Mouse (Mus musculus) heart, embryonic 13.5 days (tissue): ENCODE data around the gene Plscr3. TPM values are rescaled to one million over a fixed set of nuclear protein-coding genes. Genes with fewer than 3 reads are reported as not detected.

Experiments
- ATAC-seq: fragments of 200-750 bp; cut with Nextera tagmentation; 2 replicates; pipeline ENCODE4 v1.8.0; 2017; ENCODE audit warnings: moderate TSS enrichment; ENCODE audit not compliant: insufficient number of reproducible peaks, low FRiP score, low TSS enrichment; ENCODE audit errors: extremely low read depth
- H3K27ac ChIP-seq: fragments of 300-500 bp; sonication (generic); replicated peaks from 2 replicates; pipeline ENCODE4 v1.5.1; 2015; ENCODE audit warnings: moderate library complexity, mild to moderate bottlenecking, inconsistent platforms
- H3K27me3 ChIP-seq: fragments of 300-500 bp; sonication (generic); replicated peaks from 2 replicates; pipeline ENCODE4 v1.6.1; 2015; ENCODE audit warnings: mild to moderate bottlenecking, inconsistent platforms
- H3K36me3 ChIP-seq: fragments of 300-500 bp; sonication (generic); 2 replicates; pipeline ENCODE4 v1.6.1; 2015; ENCODE audit warnings: mild to moderate bottlenecking, inconsistent platforms
- H3K4me1 ChIP-seq: fragments of 300-500 bp; sonication (generic); 2 replicates; pipeline ENCODE4 v1.6.1; 2015; ENCODE audit warnings: inconsistent platforms
- H3K4me2 ChIP-seq: fragments of 300-500 bp; sonication (generic); 2 replicates; pipeline ENCODE4 v1.6.1; 2015; ENCODE audit warnings: inconsistent platforms, mild to moderate bottlenecking, moderate library complexity
- H3K4me3 ChIP-seq: fragments of 300-500 bp; sonication (generic); 2 replicates; pipeline ENCODE4 v1.5.1; 2015; ENCODE audit warnings: moderate library complexity, mild to moderate bottlenecking, inconsistent platforms
- H3K9ac ChIP-seq: fragments of 300-500 bp; sonication (generic); 2 replicates; pipeline ENCODE4 v1.6.1; 2015; ENCODE audit warnings: inconsistent platforms, mild to moderate bottlenecking, moderate library complexity
- H3K9me3 ChIP-seq: fragments of 300-500 bp; sonication (generic); 2 replicates; pipeline ENCODE4 v1.6.1; 2016; ENCODE audit warnings: inconsistent platforms
- WGBS: fragments of 180-500 bp; shearing (Covaris S2); methylation state at CpG from one replicate; pipeline ENCODE4 v1.1.7; 2015; ENCODE audit warnings: mixed read lengths; 5-methylcytosine and 5-hydroxymethylcytosine counted together
- polyA plus RNA-seq: library from polyadenylated mRNA; unstranded; fragments of >200 nt; fragmentation: Nextera tagmentation; extraction: Ambion mirVana; gene quantifications from 2 replicates; pipeline ENCODE4 v1.2.1, GENCODE M21; 2015

Plscr3 gene
- polyA plus RNA-seq, 1 experiment from 2014 or later: 76.2 TPM

DNA sequence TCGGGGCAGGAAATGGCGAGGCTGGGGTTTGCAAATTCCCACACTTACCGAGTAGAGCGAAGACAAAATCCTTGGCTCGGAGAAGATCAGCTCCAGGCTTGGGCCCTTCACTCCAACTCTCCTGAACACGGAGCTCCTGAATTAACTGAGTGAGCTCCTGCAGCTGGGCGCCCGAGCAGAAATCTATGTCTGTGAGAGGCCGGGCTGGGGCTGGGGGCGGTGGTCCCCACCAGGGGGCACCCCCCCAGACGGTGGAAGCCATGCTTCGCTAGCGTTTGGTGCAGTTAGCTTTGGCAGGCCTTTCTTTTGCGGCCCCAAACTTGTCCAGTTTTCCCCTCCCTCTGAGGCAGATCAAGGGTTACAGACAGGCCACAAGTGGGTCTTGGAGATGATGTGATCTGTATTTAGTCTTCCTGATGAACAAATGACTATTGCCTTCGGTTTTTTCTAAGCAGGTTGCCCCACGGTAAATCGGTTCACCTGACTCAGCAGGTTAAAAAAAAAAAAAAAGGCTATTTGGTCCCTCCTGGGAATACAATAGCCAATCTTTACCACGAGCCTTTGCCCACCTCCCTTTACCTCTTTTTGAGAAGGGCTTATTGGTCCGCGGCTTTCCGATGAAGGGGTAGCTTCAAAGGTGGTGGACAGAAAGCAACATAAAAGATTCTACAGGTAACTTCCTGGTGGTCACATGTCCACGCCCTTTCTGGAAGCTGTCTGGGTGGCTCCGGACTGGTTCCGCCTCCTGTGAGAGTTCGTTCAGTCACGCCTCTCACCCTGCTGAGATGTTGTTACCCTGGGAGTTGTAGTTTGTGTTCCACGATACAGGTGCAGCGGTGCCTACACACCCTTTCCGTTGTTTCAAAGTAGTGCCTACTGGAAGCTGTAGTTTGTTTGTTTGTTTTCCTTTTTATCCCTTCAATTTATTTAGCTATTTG lies 40.9 kb upstream of the Plscr3 start, which contains the start of gene Tmem102:
Gene Tmem102, minus strand, starts transcription at position 653 of the 938 bp plus-strand sequence.
- Histone ChIP-seq H3K27me3 (peaks cover 70% of the 10 kb centered on the region), H3K9me3 (peaks cover 5% of the 10 kb centered on the region; the same call in 1 of the 2 replicates), H3K36me3 (no peaks in the 10 kb centered on the region), H3K4me3 (peak within 1 kb of the TSS; percentile 67), H3K27ac (no peak within 1 kb of the TSS), H3K9ac (peak within 1 kb of the TSS; percentile 65), H3K4me1 (peaks cover 51% of the 10 kb centered on the region), H3K4me2 (peak within 1 kb of the TSS; percentile 82)
- ATAC-seq: no peak
- 11% methylated on average over 29 of the region's 29 CpGs for WGBS

DNA sequence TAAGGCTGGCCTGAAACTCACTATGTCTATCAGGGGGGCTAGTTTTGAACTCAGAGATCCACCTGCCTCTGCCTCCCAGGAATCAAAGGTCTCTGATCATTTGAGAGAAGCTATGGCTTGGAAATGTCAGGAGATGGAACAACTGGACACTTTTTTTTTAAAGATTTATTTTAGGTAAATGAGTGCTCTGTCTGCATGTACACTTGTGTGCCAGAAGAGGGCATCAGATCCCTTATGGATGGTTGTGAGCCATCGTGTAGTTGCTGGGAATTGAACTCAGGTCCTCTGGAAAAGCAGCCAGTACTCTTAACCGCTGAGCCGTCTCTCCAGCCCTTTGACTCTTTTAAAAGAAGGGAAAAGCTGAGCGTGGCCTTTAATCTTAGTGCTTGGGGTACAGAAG lies 39.8 kb upstream of the Plscr3 start:
- 72% methylated on average over 4 of the region's 4 CpGs for WGBS
- Histone ChIP-seq H3K4me2 (no peak overlapping the region), H3K36me3 (no peaks in the 10 kb centered on the region), H3K9ac (no peak overlapping the region), H3K4me3 (no peak overlapping the region), H3K27me3 (peaks cover 66% of the 10 kb centered on the region), H3K27ac (no peak overlapping the region), H3K9me3 (peaks cover 5% of the 10 kb centered on the region; the same call in 1 of the 2 replicates), H3K4me1 (peaks cover 40% of the 10 kb centered on the region)
- ATAC-seq: no peak

DNA sequence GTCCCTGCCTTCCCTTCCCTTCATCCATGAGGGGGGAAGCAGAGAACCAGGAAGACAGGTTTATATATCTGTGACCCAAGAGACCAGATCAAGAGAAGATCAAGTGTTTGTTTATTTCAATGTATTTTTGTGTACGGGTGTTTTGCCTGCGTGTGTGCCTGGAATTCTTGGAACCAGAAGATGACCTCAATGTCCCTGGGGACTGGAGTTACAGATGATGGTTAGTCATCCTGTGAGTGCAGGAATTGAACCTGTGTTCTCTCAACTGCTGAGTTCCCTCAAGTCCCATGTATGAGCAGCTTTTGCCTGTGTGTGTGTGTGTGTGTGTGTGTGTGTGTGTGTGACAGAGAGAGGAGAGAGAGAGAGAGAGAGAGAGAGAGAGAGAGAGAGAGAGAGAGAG lies 38.5 kb upstream of the Plscr3 start:
- WGBS: 71% methylated on average over 2 of the region's 2 CpGs
- H3K9ac ChIP-seq: no peak overlapping the region
- no peak overlapping the region for H3K27ac ChIP-seq
- ATAC-seq: no peak
- no peaks in the 10 kb centered on the region for H3K36me3 ChIP-seq
- H3K27me3 ChIP-seq: peaks cover 54% of the 10 kb centered on the region
- peaks cover 5% of the 10 kb centered on the region; the same call in 1 of the 2 replicates for H3K9me3 ChIP-seq
- H3K4me3 ChIP-seq: no peak overlapping the region
- H3K4me1 ChIP-seq: peaks cover 27% of the 10 kb centered on the region
- H3K4me2 ChIP-seq: no peak overlapping the region

DNA sequence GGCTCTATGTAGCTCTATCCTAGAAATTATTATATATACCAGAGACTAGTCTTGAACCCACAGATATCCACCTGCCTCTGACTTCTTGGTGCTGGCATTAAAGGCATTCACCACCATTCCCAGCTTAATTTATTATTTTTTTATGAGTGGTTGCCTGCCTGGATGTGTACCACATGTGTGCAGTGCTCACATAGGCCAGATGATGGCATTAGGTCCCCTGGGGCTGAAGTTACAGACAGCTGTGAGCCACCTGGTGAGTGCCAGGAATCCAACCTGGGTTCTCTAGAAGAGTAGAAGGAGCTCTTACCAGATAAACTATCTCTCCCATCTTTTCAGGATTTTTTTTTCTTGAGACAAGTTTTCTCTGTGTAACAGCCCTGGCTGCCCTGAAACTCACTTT lies 35.9 kb upstream of the Plscr3 start:
- H3K36me3 ChIP-seq: no peaks in the 10 kb centered on the region
- peaks cover 2% of the 10 kb centered on the region; the same call in 1 of the 2 replicates for H3K4me1 ChIP-seq
- no peak for ATAC-seq
- H3K4me3 ChIP-seq: no peak overlapping the region
- H3K27ac ChIP-seq: no peak overlapping the region
- no peak overlapping the region for H3K9ac ChIP-seq
- H3K9me3 ChIP-seq: peaks cover 5% of the 10 kb centered on the region; the same call in 1 of the 2 replicates
- H3K4me2 ChIP-seq: no peak overlapping the region
- peaks cover 31% of the 10 kb centered on the region for H3K27me3 ChIP-seq

DNA sequence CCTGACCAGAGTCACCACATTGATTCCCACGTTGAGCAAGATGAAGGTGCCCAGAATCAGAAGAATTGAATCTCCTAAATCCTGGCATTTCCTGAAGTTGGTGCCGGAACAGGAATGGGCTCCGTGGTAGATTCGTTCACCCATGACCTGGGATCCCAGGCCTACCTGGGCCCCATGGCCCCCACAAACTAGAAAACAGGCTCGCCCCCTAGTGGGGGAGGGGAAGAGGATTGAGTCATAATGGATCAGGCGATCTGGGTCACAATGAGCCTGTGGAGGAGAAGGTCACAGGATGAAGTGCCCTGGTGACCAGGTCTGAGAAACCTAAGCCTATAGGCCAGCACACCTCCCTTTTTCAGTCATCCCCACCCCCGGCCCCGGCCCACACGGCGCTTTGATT lies 31.0 kb upstream of the Plscr3 start, which contains the start of gene Gm39566:
Gene Gm39566, minus strand, starts transcription at position 144 of the 400 bp plus-strand sequence.
- Histone ChIP-seq H3K27me3 (peaks cover 5% of the 10 kb centered on the region; the same call in 1 of the 2 replicates), H3K9me3 (0 out of 2 replicates have a peak, but pooled peaks cover 8% of the 10 kb centered on the region), H3K4me3 (no peak within 1 kb of the TSS), H3K27ac (no peak within 1 kb of the TSS), H3K4me1 (no peaks in the 10 kb centered on the region), H3K36me3 (no peaks in the 10 kb centered on the region), H3K4me2 (no peak within 1 kb of the TSS), H3K9ac (no peak within 1 kb of the TSS)
- 48% methylated on average over 10 of the region's 10 CpGs for WGBS
- ATAC-seq: no peak

DNA sequence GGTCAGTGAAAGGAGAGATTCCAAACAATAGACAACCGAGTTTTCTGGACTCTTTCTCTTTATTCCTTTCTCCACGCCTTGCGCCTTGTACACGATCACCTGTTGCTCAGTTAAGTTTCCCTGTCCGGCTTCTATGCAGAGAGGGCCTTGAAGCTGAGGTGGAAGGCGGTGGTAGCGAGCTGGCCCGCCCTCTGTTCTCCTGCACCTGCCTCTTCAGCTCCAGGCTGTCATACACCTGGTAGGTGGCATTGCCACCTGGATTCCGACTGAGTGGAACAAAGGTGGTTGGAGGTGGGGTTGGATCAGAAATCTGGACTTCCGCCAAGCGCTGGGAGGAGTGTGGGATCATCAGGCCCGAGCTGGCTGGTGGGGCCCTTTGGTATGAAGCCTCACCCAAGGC lies 29.7 kb upstream of the Plscr3 start:
- no peak overlapping the region for H3K4me3 ChIP-seq
- H3K9ac ChIP-seq: no peak overlapping the region
- no peak overlapping the region for H3K4me2 ChIP-seq
- no peaks in the 10 kb centered on the region for H3K27me3 ChIP-seq
- 0 out of 2 replicates have a peak, but pooled peaks cover 8% of the 10 kb centered on the region for H3K9me3 ChIP-seq
- H3K27ac ChIP-seq: no peak overlapping the region
- H3K36me3 ChIP-seq: no peaks in the 10 kb centered on the region
- no peak for ATAC-seq
- 89% methylated on average over 12 of the region's 12 CpGs for WGBS
- no peaks in the 10 kb centered on the region for H3K4me1 ChIP-seq

DNA sequence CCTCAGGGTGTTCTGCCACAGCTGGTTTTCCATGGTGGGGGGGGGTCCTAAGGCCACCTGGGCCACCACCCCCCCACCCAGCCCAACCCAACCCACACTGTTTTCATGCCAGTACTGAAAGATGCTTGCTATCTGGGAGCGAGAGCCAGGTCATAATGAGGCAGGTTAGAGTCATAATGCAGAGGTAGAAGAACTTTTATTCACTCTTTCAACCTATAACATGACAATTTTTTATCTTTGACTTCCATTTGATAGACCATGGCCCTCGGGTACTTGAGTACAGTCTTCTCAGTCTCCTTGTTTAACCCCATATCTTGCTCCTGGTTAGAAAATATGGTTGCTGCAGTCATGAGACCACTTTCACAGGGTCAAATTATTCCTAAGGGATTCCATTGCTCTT lies 27.8 kb upstream of the Plscr3 start, which contains the start of gene Spem2:
Gene Spem2, minus strand, starts transcription at position 101 of the 400 bp plus-strand sequence.
- H3K4me2 ChIP-seq: no peak within 1 kb of the TSS
- H3K27me3 ChIP-seq: no peaks in the 10 kb centered on the region; the same call in 1 of the 2 replicates
- H3K4me1 ChIP-seq: no peaks in the 10 kb centered on the region
- H3K9ac ChIP-seq: no peak within 1 kb of the TSS
- no peaks in the 10 kb centered on the region for H3K36me3 ChIP-seq
- H3K9me3 ChIP-seq: 0 out of 2 replicates have a peak, but pooled peaks cover 8% of the 10 kb centered on the region
- no peak for ATAC-seq
- H3K4me3 ChIP-seq: no peak within 1 kb of the TSS
- no peak within 1 kb of the TSS for H3K27ac ChIP-seq
- WGBS: 65% methylated on average over 2 of the region's 2 CpGs

DNA sequence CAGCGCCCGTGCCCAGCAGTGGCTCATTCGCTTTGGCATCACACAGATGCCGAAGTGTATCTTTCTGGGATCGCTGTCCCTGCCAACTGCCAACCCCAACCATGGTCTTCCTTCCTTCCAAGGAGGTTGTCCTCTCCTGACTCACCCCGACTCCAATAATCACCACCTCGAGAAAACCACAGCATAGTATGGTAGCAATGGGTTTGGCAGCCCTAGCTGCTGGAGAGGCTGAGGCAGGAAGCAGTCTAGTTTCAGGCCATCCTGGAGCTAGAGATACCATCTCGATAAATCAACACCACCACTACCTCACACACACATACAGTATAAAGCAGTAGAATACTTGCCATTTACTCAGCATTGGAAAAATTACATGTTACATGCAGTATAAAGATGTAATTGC lies 27.3 kb upstream of the Plscr3 start:
- no peak overlapping the region for H3K4me2 ChIP-seq
- H3K9ac ChIP-seq: no peak overlapping the region
- WGBS: 77% methylated on average over 8 of the region's 8 CpGs
- H3K4me1 ChIP-seq: no peaks in the 10 kb centered on the region
- no peak overlapping the region for H3K27ac ChIP-seq
- 0 out of 2 replicates have a peak, but pooled peaks cover 8% of the 10 kb centered on the region for H3K9me3 ChIP-seq
- no peak overlapping the region for H3K4me3 ChIP-seq
- no peaks in the 10 kb centered on the region for H3K36me3 ChIP-seq
- no peak for ATAC-seq
- H3K27me3 ChIP-seq: no peaks in the 10 kb centered on the region; the same call in 1 of the 2 replicates

DNA sequence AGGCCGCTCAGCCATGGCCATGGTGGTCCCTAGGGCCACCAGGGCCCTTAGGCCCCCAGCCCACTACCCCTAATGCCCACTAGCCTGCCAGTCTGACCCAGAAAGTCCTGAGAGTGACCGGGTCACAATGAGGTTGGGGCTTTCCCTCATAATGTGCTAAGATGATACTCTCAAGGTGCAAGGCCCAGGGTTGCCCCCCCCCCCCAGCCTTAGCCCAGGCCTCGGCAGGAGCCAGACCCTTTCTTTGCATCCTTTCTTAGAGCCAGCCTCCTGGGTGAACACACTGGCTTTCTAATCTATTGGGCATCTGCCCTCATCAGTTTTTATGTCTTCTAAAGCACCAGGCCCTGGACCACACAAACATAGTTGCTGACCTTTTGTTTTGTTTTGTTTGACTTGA lies 24.1 kb upstream of the Plscr3 start, which contains the start of gene Spem1:
Gene Spem1, minus strand, starts transcription at position 101 of the 400 bp plus-strand sequence.
- Histone ChIP-seq H3K4me2 (no peak within 1 kb of the TSS), H3K4me1 (no peaks in the 10 kb centered on the region), H3K9me3 (0 out of 2 replicates have a peak, but pooled peaks cover 8% of the 10 kb centered on the region), H3K9ac (no peak within 1 kb of the TSS), H3K36me3 (peaks cover 18% of the 10 kb centered on the region), H3K27ac (no peak within 1 kb of the TSS), H3K4me3 (no peak within 1 kb of the TSS), H3K27me3 (no peaks in the 10 kb centered on the region; the same call in 1 of the 2 replicates)
- 73% methylated on average over 3 of the region's 3 CpGs for WGBS
- no peak for ATAC-seq

DNA sequence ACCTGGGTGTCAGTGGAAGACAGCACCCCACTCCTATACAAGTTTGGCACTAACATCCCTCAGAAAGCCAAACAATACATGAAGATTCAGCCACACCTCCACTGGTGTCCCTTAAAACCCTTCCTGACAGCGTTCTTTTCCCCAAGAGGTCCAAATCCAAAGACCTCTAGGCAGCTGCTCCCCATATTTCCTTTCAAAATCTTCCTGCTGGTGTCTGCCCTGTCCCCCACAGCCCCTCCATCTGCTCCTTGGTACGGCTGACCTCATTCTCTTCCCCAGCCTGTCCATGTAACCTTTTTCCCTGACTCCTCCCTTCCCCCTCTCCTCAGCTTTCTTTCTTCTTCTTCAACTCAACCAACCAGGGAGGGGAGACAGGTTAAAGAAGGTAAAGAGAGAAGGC lies 22.7 kb upstream of the Plscr3 start:
- no peak overlapping the region for H3K27ac ChIP-seq
- H3K4me2 ChIP-seq: no peak overlapping the region
- no peak overlapping the region for H3K4me3 ChIP-seq
- no peaks in the 10 kb centered on the region for H3K9me3 ChIP-seq
- peaks cover 31% of the 10 kb centered on the region for H3K36me3 ChIP-seq
- ATAC-seq: no peak
- H3K27me3 ChIP-seq: no peaks in the 10 kb centered on the region; the same call in 1 of the 2 replicates
- no peaks in the 10 kb centered on the region for H3K4me1 ChIP-seq
- whole genome bisulfite sequencing: 57% methylated on average over 2 of the region's 2 CpGs
- no peak overlapping the region for H3K9ac ChIP-seq

DNA sequence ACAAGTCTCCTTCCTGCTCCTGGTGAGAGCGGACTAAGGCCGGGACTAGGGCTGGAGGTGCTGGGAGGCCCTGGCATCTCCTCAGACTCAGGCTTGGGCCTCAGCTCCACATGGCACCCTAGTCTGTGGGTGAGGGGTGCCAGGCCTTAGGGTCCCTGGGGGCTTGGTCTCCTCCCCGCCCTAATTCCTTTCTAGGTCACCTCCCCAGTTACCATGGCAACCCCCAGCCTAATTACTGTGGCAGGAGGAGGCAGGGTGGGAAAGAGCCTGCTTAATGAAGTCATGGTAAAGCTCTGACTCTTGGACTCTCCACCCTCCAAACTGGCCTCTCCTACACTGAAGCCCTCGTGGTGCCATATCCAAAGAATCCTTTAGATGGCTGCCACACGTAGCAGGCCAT lies 17.3 kb upstream of the Plscr3 start:
- Histone ChIP-seq H3K27ac (no peak overlapping the region), H3K27me3 (peaks cover 19% of the 10 kb centered on the region), H3K36me3 (peaks cover 39% of the 10 kb centered on the region), H3K9me3 (no peaks in the 10 kb centered on the region), H3K4me2 (no peak overlapping the region), H3K4me3 (no peak overlapping the region), H3K4me1 (peaks cover 6% of the 10 kb centered on the region), H3K9ac (no peak overlapping the region)
- 77% methylated on average over 5 of the region's 5 CpGs for WGBS
- ATAC-seq: no peak
